ENCODE assay signal across 23 mouse cellular contexts in genomic region chr9:43433953-43434352, GRCm38 (mm10).
A peak's percentile ranks its signal among the peaks of the same experiment; 100 is the strongest.
DNase-seq lines count a peak whose midpoint lies in the region; ATAC-seq and TF ChIP-seq lines count a peak whose summit lies in the region.
"Had no signal": no experiment of that assay in that cellular context is flagged by ENCODE, and none has a peak within 500 bp of the region (broad histone marks: within the 10 kb centered on the region; RNA-seq: fewer than 3 reads in every experiment).

No protein-coding gene starts in this region.

- H3K36me3 ChIP-seq in kidney, embryonic 14.5 days (ENCODE audit: control insufficient read depth, insufficient read depth, low read length) = no peaks in the 10 kb centered on the region
- no peaks in the 10 kb centered on the region for H3K36me3 ChIP-seq in liver, adult 2 months (ENCODE audit: control insufficient read depth, insufficient read depth, low read length)
- no peaks in the 10 kb centered on the region for H3K36me3 ChIP-seq in liver, embryonic 12.5 days
- H3K36me3 ChIP-seq: embryonic facial prominence, embryonic 12.5 days; embryonic facial prominence, embryonic 15.5 days; G1E; hindbrain, embryonic 12.5 days had no signal

- ATAC-seq in kidney, embryonic 14.5 days (ENCODE audit: low FRiP score, low TSS enrichment) = no peak
- no peak for ATAC-seq in liver, embryonic 12.5 days
- ATAC-seq: forebrain, embryonic 14.5 days; forebrain, postnatal 0 days; Patski had no signal

- DNase-seq in kidney, adult 18-20 months = peak; percentile 17
- DNase-seq in liver, adult 2 months (ENCODE audit: extremely low read depth, low read depth, low spot score) = peak; percentile 68
- DNase-seq in kidney, adult 9 months = peak; percentile 16
- DNase-seq in kidney, postnatal 36 days = peak; percentile 19 to 39
- no peak for DNase-seq in layer of hippocampus, adult 9-10 months (ENCODE audit: low spot score)
- DNase-seq: adrenal gland, adult 2 months; adrenal gland, postnatal 14 days; B cell, adult 2 months; cerebellum, adult 11 months; cerebellum, adult 9-11 months; forebrain, postnatal 0 days; gastrocnemius, adult 2 months; gastrocnemius, postnatal 14 days; heart, adult 11 months had no signal

- H3K9me3 ChIP-seq in kidney, embryonic 14.5 days (ENCODE audit: control insufficient read depth, low read length) = no peaks in the 10 kb centered on the region
- H3K9me3 ChIP-seq in liver, embryonic 12.5 days (replicated peaks) = no peaks in the 10 kb centered on the region
- H3K9me3 ChIP-seq: embryonic facial prominence, embryonic 12.5 days; embryonic facial prominence, embryonic 15.5 days; hindbrain, embryonic 12.5 days had no signal

- peaks cover 5% of the 10 kb centered on the region; the same call in 1 of the 2 replicates for H3K4me1 ChIP-seq in kidney, embryonic 14.5 days (ENCODE audit: control insufficient read depth, insufficient read depth, low read length)
- H3K4me1 ChIP-seq in liver, adult 2 months (ENCODE audit: control insufficient read depth, insufficient read depth, low read length) = peaks cover 8% of the 10 kb centered on the region
- H3K4me1 ChIP-seq in liver, embryonic 12.5 days = no peaks in the 10 kb centered on the region
- H3K4me1 ChIP-seq: embryonic facial prominence, embryonic 12.5 days; hindbrain, embryonic 12.5 days had no signal

- 68% methylated on average over 3 of the region's 3 CpGs for WGBS in kidney, embryonic 14.5 days
- WGBS in liver, adult 2 months = 14% methylated on average over 3 of the region's 3 CpGs
- 48% methylated on average over 3 of the region's 3 CpGs for WGBS in liver, embryonic 12.5 days (ENCODE audit: insufficient replicate concordance)

- TF ChIP-seq CTCF in liver, adult 2 months (IDR thresholded peaks at IDR 0.05; ENCODE audit: low read depth, low read length) = no peak

- H3K4me2 ChIP-seq in kidney, embryonic 14.5 days (replicated peaks; ENCODE audit: low read depth, low read length) = no peak overlapping the region
- no peak overlapping the region for H3K4me2 ChIP-seq in liver, embryonic 12.5 days
- H3K4me2 ChIP-seq: embryonic facial prominence, embryonic 12.5 days; embryonic facial prominence, embryonic 15.5 days; heart, embryonic 11.5 days; hindbrain, embryonic 12.5 days had no signal

- no peaks in the 10 kb centered on the region for H3K27me3 ChIP-seq in kidney, embryonic 14.5 days (ENCODE audit: control insufficient read depth, insufficient read depth, low read length)
- H3K27me3 ChIP-seq in liver, adult 2 months (ENCODE audit: control insufficient read depth, insufficient read depth, low read length) = no peaks in the 10 kb centered on the region
- H3K27me3 ChIP-seq in liver, embryonic 12.5 days (replicated peaks) = no peaks in the 10 kb centered on the region
- H3K27me3 ChIP-seq: embryonic facial prominence, embryonic 12.5 days; embryonic facial prominence, embryonic 15.5 days; hindbrain, embryonic 12.5 days had no signal

- no peak overlapping the region for H3K9ac ChIP-seq in kidney, embryonic 14.5 days (ENCODE audit: low read depth, low read length)
- H3K9ac ChIP-seq in liver, adult 2 months (ENCODE audit: low read depth, low read length) = no peak overlapping the region
- no peak overlapping the region for H3K9ac ChIP-seq in liver, embryonic 12.5 days
- H3K9ac ChIP-seq: embryonic facial prominence, embryonic 12.5 days; embryonic facial prominence, embryonic 15.5 days; forebrain, postnatal 0 days; hindbrain, embryonic 12.5 days had no signal

- TF ChIP-seq POLR2A in liver, adult 2 months (IDR thresholded peaks at IDR 0.05; ENCODE audit: extremely low read depth, insufficient read depth, low read length) = no peak

- H3K27ac ChIP-seq in kidney, embryonic 14.5 days (ENCODE audit: low read depth, low read length) = no peak overlapping the region
- H3K27ac ChIP-seq in liver, adult 2 months (replicated peaks; ENCODE audit: insufficient read depth, low read depth, low read length) = no peak overlapping the region
- H3K27ac ChIP-seq in liver, embryonic 12.5 days = no peak overlapping the region
- H3K27ac ChIP-seq: embryonic facial prominence, embryonic 12.5 days; embryonic facial prominence, embryonic 15.5 days; gastrocnemius, adult 2 months; hindbrain, embryonic 12.5 days had no signal

- H3K4me3 ChIP-seq in kidney, embryonic 14.5 days (ENCODE audit: low read length) = no peak overlapping the region
- no peak overlapping the region for H3K4me3 ChIP-seq in liver, adult 2 months (ENCODE audit: insufficient read depth, low read depth, low read length)
- no peak overlapping the region for H3K4me3 ChIP-seq in liver, embryonic 12.5 days
- H3K4me3 ChIP-seq: embryonic facial prominence, embryonic 12.5 days; embryonic facial prominence, embryonic 15.5 days; gastrocnemius, adult 2 months; hindbrain, embryonic 12.5 days had no signal

- H3K79me2 ChIP-seq in liver, adult 2 months (ENCODE audit: control insufficient read depth, insufficient read depth, low read length) = no peaks in the 10 kb centered on the region
